ENCODE assay signal across 17 mouse cellular contexts in genomic region chr6:146185532-146185931, GRCm38 (mm10).
DNase-seq lines count a peak whose midpoint lies in the region; ATAC-seq and TF ChIP-seq lines count a peak whose summit lies in the region.
"Had no signal": no experiment of that assay in that cellular context is flagged by ENCODE, and none has a peak within 500 bp of the region (broad histone marks: within the 10 kb centered on the region; RNA-seq: fewer than 3 reads in every experiment).

No protein-coding gene starts in this region.

- H3K9ac ChIP-seq in intestine, embryonic 15.5 days: no peak overlapping the region
- H3K9ac ChIP-seq in kidney, embryonic 14.5 days (ENCODE audit: low read depth, low read length): no peak overlapping the region
- H3K9ac ChIP-seq: embryonic facial prominence, embryonic 13.5 days; heart, embryonic 15.5 days; limb, embryonic 13.5 days; stomach, embryonic 15.5 days had no signal

- intact Hi-C loops in heart, postnatal 25 days (cut with DNase I): no loop called here

- no peaks in the 10 kb centered on the region for H3K4me1 ChIP-seq in intestine, embryonic 15.5 days (replicated peaks)
- peaks cover 9% of the 10 kb centered on the region for H3K4me1 ChIP-seq in kidney, embryonic 14.5 days (ENCODE audit: control insufficient read depth, insufficient read depth, low read length)
- H3K4me1 ChIP-seq in thymus, adult 2 months (replicated peaks; ENCODE audit: control insufficient read depth, insufficient read depth, low read length): no peaks in the 10 kb centered on the region
- H3K4me1 ChIP-seq: heart, embryonic 15.5 days; stomach, embryonic 15.5 days had no signal

- 90% methylated on average over 2 of the region's 2 CpGs for WGBS in intestine, embryonic 15.5 days
- 91% methylated on average over 2 of the region's 2 CpGs for WGBS in kidney, embryonic 14.5 days
- WGBS in thymus, adult 2 months: 81% methylated on average over 2 of the region's 2 CpGs

- no peak overlapping the region for H3K4me2 ChIP-seq in intestine, embryonic 15.5 days (replicated peaks)
- no peak overlapping the region for H3K4me2 ChIP-seq in kidney, embryonic 14.5 days (replicated peaks; ENCODE audit: low read depth, low read length)
- H3K4me2 ChIP-seq: embryonic facial prominence, embryonic 13.5 days; heart, embryonic 15.5 days; limb, embryonic 13.5 days; stomach, embryonic 15.5 days had no signal

- TF ChIP-seq CTCF in thymus, adult 2 months (IDR thresholded peaks at IDR 0.05; ENCODE audit: borderline replicate concordance, control insufficient read depth, extremely low read depth, insufficient read depth, low read length, poor library complexity): no peak

- H3K36me3 ChIP-seq in intestine, embryonic 15.5 days: no peaks in the 10 kb centered on the region
- no peaks in the 10 kb centered on the region for H3K36me3 ChIP-seq in kidney, embryonic 14.5 days (ENCODE audit: control insufficient read depth, insufficient read depth, low read length)
- peaks cover 71% of the 10 kb centered on the region for H3K36me3 ChIP-seq in thymus, adult 2 months (ENCODE audit: control insufficient read depth, insufficient read depth, low read length)
- H3K36me3 ChIP-seq: embryonic facial prominence, embryonic 13.5 days; limb, embryonic 13.5 days; stomach, embryonic 15.5 days had no signal

- no peak for TF ChIP-seq POLR2A in thymus, adult 2 months (IDR thresholded peaks at IDR 0.05; ENCODE audit: control insufficient read depth, extremely low read depth, insufficient read depth, low read length, poor library complexity)

- DNase-seq in heart, adult 11 months: peak; percentile 46
- no peak for DNase-seq in heart, postnatal 25 days (ENCODE audit: low spot score)
- peak; percentile 40 for DNase-seq in Muller cell, postnatal 12 days (ENCODE audit: inconsistent ontology term)
- no peak for DNase-seq in thymus, adult 18-20 months
- DNase-seq in adrenal gland, postnatal 4 days (ENCODE audit: low spot score in 2 of 2): no peak
- no peak for DNase-seq in thymus, adult 2 months
- DNase-seq: gastrocnemius, postnatal 25 days; lung, postnatal 14 days; midbrain, embryonic 14.5 days had no signal

- no peak overlapping the region for H3K27ac ChIP-seq in intestine, embryonic 15.5 days
- no peak overlapping the region for H3K27ac ChIP-seq in kidney, embryonic 14.5 days (ENCODE audit: low read depth, low read length)
- no peak overlapping the region for H3K27ac ChIP-seq in thymus, adult 2 months (ENCODE audit: control insufficient read depth, insufficient read depth, low read length)
- H3K27ac ChIP-seq: embryonic facial prominence, embryonic 13.5 days; heart, embryonic 15.5 days; limb, embryonic 13.5 days; stomach, embryonic 15.5 days had no signal

- peak; percentile 75 for ATAC-seq in intestine, embryonic 15.5 days
- ATAC-seq in kidney, embryonic 14.5 days (ENCODE audit: low FRiP score, low TSS enrichment): no peak
- ATAC-seq: forebrain, embryonic 16.5 days had no signal

- H3K4me3 ChIP-seq in intestine, embryonic 15.5 days (replicated peaks): no peak overlapping the region
- H3K4me3 ChIP-seq in kidney, embryonic 14.5 days (ENCODE audit: low read length): no peak overlapping the region
- no peak overlapping the region for H3K4me3 ChIP-seq in thymus, adult 2 months (ENCODE audit: control insufficient read depth, insufficient read depth, low read length)
- H3K4me3 ChIP-seq: embryonic facial prominence, embryonic 13.5 days; heart, embryonic 15.5 days; limb, embryonic 13.5 days; stomach, embryonic 15.5 days had no signal

- no peaks in the 10 kb centered on the region for H3K27me3 ChIP-seq in intestine, embryonic 15.5 days (replicated peaks)
- no peaks in the 10 kb centered on the region for H3K27me3 ChIP-seq in kidney, embryonic 14.5 days (ENCODE audit: control insufficient read depth, insufficient read depth, low read length)
- H3K27me3 ChIP-seq in thymus, adult 2 months (ENCODE audit: control insufficient read depth, insufficient read depth, low read length): no peaks in the 10 kb centered on the region
- H3K27me3 ChIP-seq: embryonic facial prominence, embryonic 13.5 days; heart, embryonic 15.5 days; limb, embryonic 13.5 days; megakaryocyte, embryonic 14.5 days; stomach, embryonic 15.5 days had no signal

- no peaks in the 10 kb centered on the region for H3K9me3 ChIP-seq in intestine, embryonic 15.5 days
- H3K9me3 ChIP-seq in kidney, embryonic 14.5 days (ENCODE audit: control insufficient read depth, low read length): no peaks in the 10 kb centered on the region
- H3K9me3 ChIP-seq: embryonic facial prominence, embryonic 13.5 days; heart, embryonic 15.5 days; limb, embryonic 13.5 days; stomach, embryonic 15.5 days had no signal

Comparison
In these comparisons a context has a peak if more than half of its experiments do, and no peak if none do; other contexts are left out.
1. DNase-seq: peak in heart, adult 11 months (single experiment) and Muller cell, postnatal 12 days (single experiment); none in heart, postnatal 25 days (single experiment), thymus, adult 18-20 months (0 of 2), adrenal gland, postnatal 4 days (0 of 2) and thymus, adult 2 months (single experiment).